Mouse (Mus musculus) yolk sac, embryonic 10.5 days (tissue): ENCODE results near the gene Celf5.

Experiments used
- DNase-seq: peaks from one replicate; pipeline ENCODE4 v3.0.0-alpha.2; 2017; ENCODE audit warnings: low spot score

Gene Celf5

DNA sequence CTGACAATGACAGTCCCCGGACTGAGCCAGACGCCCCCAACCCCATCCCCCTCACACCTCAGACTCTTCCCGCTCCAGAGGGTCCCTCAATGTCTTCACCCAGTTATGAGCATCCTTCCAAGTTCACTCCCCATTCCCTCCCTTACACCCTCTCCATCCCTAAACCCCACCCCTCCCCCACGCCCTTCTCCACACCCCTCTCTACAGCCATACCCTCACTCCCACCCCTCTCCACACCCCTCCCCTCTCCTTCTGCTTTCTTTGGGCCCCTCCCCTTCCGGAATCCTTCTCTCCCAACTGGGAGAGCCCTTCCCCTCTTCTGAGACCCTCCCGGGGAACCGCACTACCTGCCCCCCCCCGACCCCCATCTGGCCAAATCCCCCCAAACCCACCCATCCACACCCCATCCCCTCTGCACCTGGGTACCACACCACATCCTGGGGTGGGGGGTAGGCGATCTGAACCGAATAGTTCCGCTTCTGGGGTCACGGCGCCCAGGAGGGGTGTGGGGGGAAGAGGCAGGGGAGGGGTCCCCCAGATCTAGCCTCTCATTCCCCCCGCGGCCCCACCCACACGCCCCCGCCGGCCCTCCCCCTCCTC, 10.0 kb downstream of the Celf5 start:
- DNase-seq = no peak

DNA sequence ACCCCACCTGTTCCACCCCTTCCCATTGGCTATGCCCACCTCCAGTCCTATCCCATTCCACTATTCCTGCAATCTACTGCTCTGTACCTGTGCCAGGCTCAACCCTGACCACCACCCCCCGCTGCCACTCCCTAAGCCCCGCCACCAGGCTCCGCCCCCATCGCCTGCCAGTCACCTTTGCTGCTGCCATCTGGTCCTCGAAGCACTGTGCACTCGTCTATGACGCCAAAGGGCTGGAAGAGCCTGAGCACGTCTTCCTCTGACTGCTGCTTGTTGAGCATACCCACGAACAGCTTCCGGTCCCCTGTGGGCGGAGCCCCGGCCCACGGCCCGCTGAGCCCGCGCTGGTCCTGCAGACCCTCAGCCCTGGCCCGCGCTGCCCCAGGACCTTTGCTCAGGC, 12.1 kb downstream of the Celf5 start:
- no peak for DNase-seq

DNA sequence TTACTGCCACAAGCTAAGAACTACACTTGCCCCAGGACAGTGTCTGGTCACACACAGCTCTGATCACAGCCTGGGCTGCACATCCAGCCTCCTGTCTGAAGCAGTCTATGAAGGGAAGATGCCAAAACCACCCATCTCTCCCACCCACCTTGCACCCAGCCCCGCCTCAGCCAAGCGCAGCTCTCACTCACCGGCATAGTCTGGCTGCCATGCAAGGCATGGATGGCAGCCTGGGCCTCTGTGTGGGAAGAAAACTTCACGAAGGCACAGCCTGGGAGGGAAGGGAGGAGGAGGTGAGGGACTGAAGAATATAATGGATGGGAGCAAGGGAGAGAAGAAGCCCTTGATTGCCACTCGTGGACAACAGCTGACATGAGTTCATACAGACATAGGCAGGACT, 13.3 kb downstream of the Celf5 start:
- no peak for DNase-seq

DNA sequence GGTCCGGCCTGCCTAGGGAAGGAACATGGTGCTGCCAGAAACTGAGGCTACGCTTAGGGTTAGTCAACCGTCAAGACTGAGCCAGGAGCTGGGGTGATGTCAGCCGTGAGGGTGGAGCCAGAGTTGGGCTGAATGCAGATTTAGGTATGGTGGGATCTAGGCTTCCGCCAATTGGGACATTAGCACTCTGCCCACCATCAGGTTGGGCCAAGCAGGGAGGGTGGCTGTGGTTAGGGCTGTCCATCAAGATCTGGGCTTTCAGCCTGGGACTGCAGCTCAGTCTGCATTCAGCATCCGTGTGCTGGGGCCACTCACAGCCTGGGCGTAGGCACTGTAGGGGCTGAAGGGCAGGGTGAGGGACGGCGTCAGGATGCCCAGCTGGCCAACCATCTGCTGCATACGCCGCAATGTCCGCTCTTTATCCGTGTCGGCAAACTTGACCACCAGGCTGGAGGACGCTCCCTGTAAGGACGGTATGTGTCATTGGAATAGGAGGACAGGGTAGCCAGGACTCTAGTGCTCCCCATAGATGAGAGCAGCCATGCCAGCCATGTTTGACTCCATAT, 14.8 kb downstream of the Celf5 start:
- DNase-seq = no peak

DNA sequence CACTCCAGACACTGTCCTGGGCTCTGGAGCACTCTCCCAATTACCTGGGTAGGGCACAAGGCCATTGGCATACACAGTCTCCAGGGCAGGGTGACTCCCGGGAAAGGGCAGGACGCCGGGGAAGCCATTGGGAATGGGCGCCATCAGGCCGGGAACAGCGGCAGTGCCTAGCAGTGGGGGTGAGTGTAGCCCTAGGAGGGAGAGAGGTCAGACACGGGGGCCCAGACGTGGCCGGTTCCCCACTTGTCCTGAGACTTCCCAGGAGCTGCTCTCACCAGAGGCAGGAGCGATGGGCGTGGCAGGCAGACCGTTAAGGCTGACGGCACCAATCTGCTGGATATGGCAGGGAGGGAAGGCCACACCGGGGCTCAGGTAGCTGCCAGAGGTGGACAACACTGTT, 15.6 kb downstream of the Celf5 start:
- no peak for DNase-seq

DNA sequence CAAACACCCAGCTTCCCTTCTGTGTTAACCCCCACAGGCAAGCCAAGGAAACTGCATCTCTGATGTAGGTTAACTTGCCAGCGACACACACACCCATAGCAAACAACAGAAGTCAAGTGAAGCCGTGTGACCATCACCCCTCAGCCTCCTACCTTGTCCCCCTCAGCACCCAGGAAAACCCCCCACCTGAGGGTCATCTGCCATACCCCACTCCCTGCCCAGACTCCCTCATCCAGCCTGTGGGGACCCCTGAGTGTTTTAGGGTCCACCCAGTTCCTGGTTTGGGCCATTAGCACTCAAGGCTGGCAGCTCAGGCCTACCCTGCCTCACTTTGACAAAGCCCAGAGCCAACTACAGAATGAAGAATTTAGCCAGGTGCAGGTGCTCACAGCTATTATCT, 16.4 kb downstream of the Celf5 start:
- DNase-seq = no peak

DNA sequence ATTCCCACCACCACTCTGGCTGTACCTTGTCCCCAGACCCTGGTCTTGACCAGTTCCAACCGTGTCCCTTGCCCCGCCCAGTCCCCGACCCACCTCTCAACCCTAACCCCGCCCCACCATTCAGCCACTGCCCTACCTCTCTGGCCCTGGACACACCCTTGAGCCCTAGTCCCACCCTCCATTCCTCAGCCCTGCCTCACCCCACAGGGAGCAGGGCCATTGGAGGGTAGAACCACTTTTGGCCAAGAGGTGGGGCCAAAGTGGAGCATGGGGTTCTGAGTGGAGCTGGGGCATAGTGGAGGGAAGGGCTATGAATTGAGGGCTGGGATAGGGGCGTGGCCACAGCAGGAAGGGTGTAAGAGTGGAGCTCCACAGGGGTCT, 17.3 kb downstream of the Celf5 start:
- DNase-seq = no peak

DNA sequence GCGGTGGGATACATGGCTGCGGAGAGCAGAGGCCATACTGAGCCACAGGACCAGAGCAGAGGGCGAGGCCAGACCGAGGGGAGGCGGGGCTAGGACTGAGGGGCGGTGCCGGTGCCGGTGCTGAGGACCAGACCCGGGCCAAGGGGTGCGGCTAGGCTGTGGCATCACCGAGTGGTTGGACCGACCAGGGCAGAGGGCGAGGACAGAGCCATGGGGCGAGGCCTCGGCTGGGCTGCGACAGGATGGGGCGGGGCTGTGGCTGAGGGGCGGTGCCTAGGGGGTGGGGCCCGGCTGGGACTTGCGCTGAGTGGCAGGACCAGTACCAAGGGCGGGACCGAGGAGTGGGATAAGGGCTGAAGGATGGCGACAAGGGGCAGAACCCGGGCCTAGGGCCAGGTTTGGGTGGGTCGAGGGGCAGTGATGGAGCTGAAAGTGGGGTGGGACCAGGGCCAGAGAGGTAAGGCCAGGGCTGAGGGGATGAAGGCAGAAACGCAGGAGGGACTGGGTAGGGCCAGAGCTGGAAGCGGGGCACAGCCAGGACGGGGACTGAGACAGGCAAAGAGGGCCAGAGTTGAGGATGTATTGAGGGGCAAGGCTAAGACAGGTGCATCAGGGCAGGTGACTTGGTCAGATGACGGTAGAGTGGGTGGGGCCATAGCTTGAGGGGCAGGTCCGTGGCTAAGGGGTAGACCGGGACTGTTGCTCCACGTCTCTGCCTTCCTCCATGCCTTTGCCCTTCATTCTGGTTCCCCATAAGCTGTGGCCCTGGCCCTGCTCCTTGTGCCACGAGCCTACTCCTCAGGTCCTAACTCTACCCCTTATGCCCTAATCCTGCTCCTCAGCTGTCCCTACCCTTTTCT, 17.9 kb downstream of the Celf5 start:
- peak; percentile 55 for DNase-seq

DNA sequence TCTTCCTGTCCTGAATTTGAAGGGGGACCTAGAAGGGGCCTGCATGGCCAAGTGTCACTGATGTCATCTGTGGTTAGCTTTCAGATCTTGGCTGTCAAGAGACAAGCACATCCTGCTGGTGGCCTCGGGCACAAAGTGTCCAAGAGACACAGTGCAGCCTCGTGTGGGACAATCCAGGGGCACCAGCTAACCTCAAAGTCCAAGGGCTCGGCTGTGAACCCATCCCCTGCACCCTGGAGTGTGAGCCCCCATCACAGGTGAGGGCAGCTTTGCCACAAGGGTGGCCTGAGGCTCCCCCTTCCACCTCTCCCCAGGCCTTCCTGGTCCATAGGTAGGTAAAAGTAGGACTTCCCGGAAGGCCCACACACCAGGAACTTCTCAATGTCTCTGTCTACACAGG, 19.0 kb downstream of the Celf5 start:
- DNase-seq = no peak

DNA sequence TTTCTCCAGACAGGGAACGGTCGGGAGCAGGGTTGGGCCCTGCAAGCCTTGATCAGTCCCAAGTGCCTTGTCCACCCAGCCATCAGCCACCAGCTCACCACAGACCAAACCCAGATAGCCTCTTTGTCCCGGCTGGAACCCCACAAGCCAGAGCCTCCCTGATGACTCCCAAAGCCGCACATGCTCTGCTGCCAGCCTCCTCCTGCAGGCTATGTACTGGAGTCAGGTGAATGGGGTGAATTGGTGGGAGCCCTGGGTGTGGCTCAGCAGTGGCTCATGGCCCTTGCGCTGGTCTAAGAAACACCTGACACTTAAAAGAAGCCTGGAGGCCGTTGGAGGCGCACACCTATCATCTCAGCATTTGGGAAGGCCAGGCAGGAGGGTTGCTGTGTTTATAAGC, 19.6 kb downstream of the Celf5 start:
- no peak for DNase-seq

DNA sequence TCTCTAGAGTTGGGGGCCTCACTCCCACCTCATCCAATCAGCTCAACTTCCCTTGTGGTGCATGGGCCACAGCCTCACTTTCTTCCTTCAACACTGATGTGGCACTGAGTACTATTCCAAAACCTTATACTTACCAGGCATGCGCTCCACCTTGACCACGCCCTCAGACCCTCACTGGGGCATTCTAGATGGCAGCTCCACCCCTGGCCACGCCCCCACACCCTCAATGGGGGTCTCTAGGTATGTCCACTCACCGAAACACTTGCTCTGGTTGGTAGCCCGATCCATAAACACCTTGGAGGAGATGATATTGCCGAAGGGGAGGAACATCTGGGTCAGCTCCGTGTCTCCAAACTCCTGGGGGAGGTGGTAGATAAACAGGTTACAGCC, 20.1 kb downstream of the Celf5 start:
- no peak for DNase-seq

DNA sequence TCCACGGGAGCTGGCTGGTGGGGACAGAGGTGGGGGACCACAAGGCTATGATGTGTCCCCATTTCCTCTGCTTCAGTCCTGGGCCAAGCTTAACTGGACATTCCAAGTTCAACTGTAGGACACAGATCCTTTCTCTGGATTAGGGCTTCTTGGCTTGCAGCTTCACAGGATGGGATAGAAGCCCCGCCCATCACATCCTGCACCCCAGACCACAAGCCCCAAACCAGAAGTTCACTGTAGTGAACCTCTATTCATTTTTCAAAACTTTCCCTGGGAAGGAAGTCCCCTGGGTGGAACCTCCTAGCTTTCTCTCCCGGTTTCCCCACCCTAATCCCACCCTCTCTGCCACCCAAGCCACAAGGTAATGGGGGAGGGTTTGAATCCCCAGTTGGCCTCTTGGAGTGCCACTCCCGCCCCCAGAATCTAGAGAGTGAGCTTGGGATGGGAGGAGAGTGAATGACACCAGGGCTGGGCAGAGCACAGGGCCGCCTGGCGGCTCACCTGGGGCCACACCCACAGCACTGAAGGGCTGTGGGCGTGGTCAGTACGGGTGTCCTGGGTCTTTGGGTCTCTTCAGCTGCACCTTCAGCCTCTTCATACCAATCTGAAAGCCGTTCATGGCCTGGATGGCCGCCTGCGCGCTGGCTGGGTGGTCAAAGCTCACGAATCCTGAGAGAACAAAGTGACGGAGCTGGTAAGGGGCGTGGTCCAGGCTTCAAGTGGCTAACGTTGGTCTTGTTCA, 20.7 kb downstream of the Celf5 start:
- no peak for DNase-seq

DNA sequence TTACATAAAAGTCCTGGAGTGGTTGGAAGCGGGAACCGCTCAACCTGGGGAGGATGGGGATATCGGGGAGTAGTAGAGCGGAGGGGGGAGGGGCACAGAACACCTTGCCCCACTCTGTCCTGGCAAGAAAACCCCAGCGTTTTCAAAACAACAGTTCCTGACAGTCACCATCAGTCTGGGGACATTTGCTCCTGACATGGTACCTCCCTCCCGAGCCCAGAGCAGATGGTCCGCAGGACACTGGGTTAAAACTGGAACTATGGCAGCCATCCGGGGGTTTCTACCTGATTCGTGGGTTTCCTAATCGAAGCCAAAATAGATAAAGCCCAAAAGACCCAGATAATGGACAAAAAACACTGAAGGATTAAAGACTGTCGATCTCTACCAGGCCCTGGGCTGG, 21.6 kb downstream of the Celf5 start:
- DNase-seq = no peak

DNA sequence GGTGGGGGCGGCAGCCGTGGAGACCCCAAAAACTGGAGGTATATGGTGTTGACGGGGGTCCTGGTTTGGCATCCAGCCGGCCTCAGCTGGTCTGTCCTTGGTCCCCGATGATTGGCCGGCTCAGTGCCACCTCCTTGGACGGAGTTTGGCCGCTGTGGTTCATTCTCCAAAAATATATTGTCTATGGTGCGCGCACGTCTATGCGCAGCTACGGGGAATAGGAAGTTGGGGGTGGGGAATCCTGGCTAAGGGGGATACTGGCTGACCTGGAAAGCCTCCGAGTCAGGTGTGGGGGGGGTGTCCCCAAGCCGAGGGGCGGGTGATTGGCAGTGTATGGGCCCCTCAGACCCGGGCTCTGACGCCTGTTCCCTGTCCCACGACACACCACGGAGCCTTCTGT, 22.0 kb downstream of the Celf5 start:
- DNase-seq = no peak

DNA sequence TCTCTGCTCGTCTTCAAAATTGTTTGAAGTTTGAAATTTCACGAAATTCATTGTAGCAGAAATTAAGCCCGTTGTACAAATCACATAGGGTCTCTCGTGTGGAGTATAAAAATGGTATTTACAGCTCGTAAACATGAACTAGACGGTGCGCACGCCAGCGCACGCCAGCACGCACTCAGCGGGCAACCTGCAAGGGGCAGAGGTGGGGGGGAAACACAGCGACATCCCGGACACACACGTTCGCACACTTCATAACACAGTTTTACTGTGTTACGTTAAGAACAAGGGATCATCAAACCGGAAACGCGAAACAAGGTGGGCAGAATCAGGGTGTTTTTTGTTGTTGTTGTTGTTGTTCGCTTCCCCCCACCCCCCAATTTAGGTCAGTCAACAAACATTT, 23.1 kb downstream of the Celf5 start:
- no peak for DNase-seq

DNA sequence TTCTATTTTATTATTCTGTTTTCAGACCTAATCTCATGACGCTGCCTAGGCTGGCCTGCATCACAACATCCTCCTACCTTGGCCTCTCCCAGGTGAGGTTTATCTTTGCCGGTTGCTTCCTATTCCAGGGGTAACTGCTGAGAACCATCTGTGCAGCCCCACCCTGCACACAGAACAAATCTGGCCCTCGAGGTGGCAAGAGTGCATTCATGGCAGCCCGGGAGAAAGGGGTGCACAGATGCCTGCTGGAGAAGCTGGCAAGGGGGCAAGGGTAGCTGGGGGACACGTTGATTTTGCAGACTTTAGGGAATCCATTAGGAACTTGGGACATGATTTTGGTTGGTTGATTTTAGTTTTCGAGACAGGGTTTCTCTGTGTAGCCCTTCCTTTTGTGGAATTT, 24.2 kb downstream of the Celf5 start:
- no peak for DNase-seq

DNA sequence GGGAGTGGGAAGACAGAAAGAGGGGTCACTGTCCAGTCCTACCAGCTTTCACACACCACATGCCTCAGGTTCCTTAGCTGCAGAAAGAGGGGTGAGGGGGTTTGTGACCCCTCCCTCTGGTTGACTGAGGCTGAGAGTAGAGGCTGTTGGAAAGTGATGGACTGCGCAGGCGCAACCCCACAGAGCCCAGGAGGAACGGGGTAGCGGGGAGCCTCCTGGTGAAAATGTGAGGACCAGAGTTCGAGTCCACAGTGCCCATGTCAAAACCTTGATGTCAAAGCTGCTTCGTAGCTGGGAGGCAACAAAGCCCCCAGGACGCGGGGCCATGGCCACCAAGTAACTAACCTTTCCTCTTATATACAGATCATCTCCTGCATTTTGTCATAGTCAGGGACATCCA, 24.9 kb downstream of the Celf5 start:
- DNase-seq = no peak

DNA sequence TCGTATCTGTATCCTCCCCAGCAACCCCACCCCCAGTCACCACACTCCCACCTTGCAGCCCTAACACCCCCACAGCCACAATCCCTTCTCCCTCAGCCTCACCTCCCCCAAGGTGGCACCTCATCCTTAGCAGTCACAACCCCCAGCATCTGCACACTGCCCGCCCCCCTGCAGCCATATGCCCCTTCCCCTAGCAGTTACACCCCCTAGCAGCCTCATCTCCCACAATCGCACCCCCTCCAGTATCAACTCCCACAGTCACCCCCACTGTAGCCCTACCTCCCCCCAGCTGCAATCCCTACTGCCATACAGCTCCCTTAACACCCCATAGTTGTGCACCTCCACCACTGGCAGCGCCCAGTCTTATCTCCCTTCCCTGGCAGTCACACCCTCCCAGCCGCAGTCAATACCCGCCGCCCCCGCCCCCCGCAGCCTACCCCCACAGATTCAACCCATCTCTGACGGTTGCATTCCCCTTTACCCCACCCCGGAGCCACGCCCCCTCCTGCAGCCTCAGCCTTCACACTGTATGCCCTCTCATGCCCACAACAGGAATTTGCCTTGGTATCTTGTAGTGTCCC, 25.4 kb downstream of the Celf5 start:
- DNase-seq = no peak

DNA sequence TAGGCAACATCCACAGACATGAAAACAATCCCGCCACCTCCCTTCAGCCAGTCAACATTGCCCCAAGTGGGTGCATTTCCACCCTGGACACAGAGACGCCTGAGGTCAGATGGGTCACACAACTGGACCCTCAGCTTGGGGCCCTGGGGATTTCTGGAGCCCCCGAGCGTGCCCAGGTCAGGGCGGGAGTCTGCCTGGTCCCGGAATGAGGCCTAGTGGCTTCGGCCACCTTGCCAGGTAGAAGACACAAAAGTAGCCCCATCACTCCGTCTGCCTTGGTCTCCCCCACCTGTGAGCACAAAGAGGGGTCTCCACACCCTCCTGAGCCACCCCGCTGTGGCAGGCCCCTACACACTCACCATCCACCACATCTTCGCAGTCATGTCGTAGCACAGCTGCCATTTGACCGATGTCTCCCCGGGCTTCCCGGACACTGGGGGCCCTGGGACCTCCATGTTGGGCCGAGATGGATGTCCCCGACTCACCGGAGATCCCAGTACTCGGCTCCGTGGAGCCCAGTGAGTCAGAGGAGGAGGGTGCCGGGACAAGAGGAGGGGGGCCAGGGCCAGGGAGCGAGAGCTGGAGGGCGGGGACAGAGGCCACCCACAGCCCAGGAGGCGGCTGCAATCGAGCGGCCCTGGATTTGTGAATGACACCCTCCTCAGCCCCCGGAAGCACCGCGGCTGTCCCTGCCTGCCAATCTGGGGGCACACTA, 27.2 kb downstream of the Celf5 start, which contains the start of gene Nfic:
Nfic (minus strand) TSS at position 455 of the 715 bp plus-strand sequence.
- DNase-seq = no peak

DNA sequence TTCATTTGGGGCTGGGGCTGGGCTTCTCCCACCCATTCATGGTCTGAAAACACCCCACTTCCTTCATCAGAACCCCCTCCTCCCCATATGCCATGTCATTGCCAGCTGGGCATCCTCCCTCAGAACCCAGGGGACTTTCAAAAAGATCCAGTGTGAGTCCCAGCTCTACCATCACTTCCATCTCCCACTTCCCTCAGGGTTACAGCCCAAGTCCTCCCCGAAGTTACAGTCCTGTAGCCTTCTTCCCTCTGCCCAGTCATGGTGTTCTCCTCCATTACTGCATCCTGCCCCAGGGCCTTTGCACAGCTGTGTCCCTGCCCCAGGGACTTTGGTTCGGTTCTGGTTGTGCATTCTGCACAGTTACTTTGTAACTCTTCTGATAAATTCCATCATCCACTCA, 28.4 kb downstream of the Celf5 start:
- DNase-seq = no peak

DNA sequence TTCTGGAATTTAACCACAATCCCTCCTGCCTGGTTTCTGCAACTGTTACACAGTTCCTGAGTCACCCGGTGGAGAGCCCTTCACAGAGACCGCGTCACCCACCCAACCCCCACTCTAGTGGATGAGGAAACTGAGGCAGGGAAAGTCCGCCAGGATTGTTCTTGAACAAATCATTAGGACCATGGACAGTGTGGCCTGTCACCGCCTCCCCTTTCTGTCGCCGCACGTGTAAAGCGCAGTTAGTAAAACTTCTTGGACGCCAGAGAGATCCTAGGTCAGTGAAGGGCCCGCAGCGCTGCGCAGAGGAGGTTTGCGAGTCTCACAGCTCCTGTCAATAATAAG, 29.6 kb downstream of the Celf5 start:
- DNase-seq = no peak
